7 mouse cellular contexts compared by ENCODE assay signal in the genomic region with DNA sequence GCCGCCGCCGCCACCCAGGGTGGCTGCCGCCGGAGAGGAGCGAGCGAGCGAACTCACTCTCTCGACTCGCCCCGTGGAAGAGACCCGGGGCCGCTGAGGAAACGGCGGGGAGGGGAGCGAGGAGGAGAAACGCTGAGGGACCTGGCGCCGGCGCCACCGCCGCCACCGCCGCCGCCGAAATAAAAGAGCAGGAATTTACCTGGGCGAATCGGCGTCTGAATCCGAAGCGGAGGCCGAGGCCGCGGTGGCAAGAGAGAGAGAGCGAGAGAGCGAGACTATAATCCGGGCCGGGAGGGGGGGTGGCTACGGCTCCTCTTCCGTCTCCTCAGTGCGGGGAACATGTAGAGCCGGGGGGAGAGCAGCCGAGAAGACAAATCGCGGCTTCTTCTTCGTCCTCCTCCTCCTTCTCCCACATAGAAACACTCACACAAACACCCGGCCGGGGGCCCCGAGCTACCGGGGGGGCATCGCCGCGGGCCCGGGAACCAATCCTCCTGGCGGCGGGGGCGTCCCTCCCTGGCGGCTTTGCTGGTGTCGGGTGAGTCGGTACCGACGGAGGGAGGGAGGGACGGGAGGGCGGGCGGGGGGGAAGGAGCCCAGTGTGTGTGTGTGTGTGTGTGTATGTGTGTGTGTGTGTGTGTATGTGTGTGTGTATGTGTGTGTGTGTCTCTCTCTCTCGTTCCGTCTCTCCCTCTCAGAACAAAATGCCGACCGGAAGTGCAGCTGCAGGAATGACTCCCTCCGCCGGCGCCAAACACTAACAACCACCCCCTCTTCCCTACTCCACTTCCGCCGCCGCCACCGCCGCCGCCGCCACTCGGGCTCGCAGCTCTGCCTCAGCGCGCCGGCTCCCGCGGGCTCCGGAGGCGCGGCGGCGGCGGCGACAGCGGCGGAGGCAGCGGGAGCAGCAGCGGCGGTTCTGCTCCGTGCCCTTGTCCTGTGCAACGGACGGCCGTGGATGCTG. TPM values are rescaled to one million over a fixed set of nuclear protein-coding genes. Genes with fewer than 3 reads are reported as not detected.
DNase-seq lines count a peak whose midpoint lies in the region; ATAC-seq lines count a peak whose summit lies in the region.

TSS of gene Nipbl (minus strand) at position 538 of the 964 bp plus-strand sequence.

- peak; percentile 86 for ATAC-seq in embryonic facial prominence, embryonic 11.5 days (replicated peaks; ENCODE audit: insufficient number of reproducible peaks, low FRiP score, low TSS enrichment, low read depth)
- peak; percentile 85 for ATAC-seq in midbrain, embryonic 12.5 days (ENCODE audit: low FRiP score, low read depth)

- peak within 1 kb of the TSS; percentile 99 for H3K9ac ChIP-seq in embryonic facial prominence, embryonic 11.5 days (replicated peaks; ENCODE audit: low read length)
- peak within 1 kb of the TSS; percentile 97 for H3K9ac ChIP-seq in midbrain, embryonic 12.5 days (replicated peaks)

- H3K27ac ChIP-seq in embryonic facial prominence, embryonic 11.5 days (replicated peaks; ENCODE audit: low read depth, low read length), result peak within 1 kb of the TSS; percentile 98
- H3K27ac ChIP-seq in limb, embryonic 10.5 days, result peak within 1 kb of the TSS; percentile 96
- peak within 1 kb of the TSS; percentile 98 for H3K27ac ChIP-seq in midbrain, embryonic 12.5 days (replicated peaks)

- no peaks in the 10 kb centered on the region for H3K27me3 ChIP-seq in embryonic facial prominence, embryonic 11.5 days (ENCODE audit: control insufficient read depth, insufficient read depth, low read length)
- no peaks in the 10 kb centered on the region for H3K27me3 ChIP-seq in limb, embryonic 10.5 days (ENCODE audit: low read depth, poor library complexity, severe bottlenecking)
- no peaks in the 10 kb centered on the region for H3K27me3 ChIP-seq in midbrain, embryonic 12.5 days

- H3K4me3 ChIP-seq in embryonic facial prominence, embryonic 11.5 days (ENCODE audit: low read depth, low read length), result peak within 1 kb of the TSS; percentile 97
- peak within 1 kb of the TSS; percentile 86 for H3K4me3 ChIP-seq in limb, embryonic 10.5 days
- peak within 1 kb of the TSS; percentile 79 for H3K4me3 ChIP-seq in midbrain, embryonic 12.5 days

- WGBS in embryonic facial prominence, embryonic 11.5 days, result under 1% methylated on average over 57 of the region's 102 CpGs
- under 1% methylated on average over 86 of the region's 102 CpGs for WGBS in limb, embryonic 10.5 days
- WGBS in midbrain, embryonic 12.5 days, result under 1% methylated on average over 55 of the region's 102 CpGs

- DNase-seq in adrenal gland, postnatal 25 days, result peak; percentile 91
- DNase-seq in embryonic facial prominence, embryonic 11.5 days (ENCODE audit: low spot score), result peak; percentile 95
- peak; percentile 99 for DNase-seq in heart, adult 11 months
- DNase-seq in kidney, adult 18-20 months, result peak; percentile 89
- peak; percentile 95 for DNase-seq in limb, embryonic 10.5 days (ENCODE audit: low spot score)
- peak; percentile 93 for DNase-seq in skeletal muscle tissue, adult 2 months (ENCODE audit: low read depth, low spot score)

- H3K9me3 ChIP-seq in embryonic facial prominence, embryonic 11.5 days (replicated peaks; ENCODE audit: control insufficient read depth, low read length), result no peaks in the 10 kb centered on the region
- H3K9me3 ChIP-seq in limb, embryonic 10.5 days (replicated peaks), result no peaks in the 10 kb centered on the region
- no peaks in the 10 kb centered on the region for H3K9me3 ChIP-seq in midbrain, embryonic 12.5 days

- H3K4me1 ChIP-seq in embryonic facial prominence, embryonic 11.5 days (ENCODE audit: control insufficient read depth, insufficient read depth, low read length), result no peaks in the 10 kb centered on the region; the same call in 1 of the 2 replicates
- H3K4me1 ChIP-seq in limb, embryonic 10.5 days, result peaks cover 29% of the 10 kb centered on the region
- H3K4me1 ChIP-seq in midbrain, embryonic 12.5 days, result peaks cover 31% of the 10 kb centered on the region

- H3K4me2 ChIP-seq in embryonic facial prominence, embryonic 11.5 days (ENCODE audit: low read depth, low read length), result peak within 1 kb of the TSS; percentile 79
- H3K4me2 ChIP-seq in midbrain, embryonic 12.5 days (replicated peaks), result peak within 1 kb of the TSS; percentile 78

- H3K36me3 ChIP-seq in embryonic facial prominence, embryonic 11.5 days (replicated peaks; ENCODE audit: control insufficient read depth, insufficient read depth, low read depth, low read length), result no peaks in the 10 kb centered on the region
- no peaks in the 10 kb centered on the region for H3K36me3 ChIP-seq in limb, embryonic 10.5 days
- H3K36me3 ChIP-seq in midbrain, embryonic 12.5 days, result no peaks in the 10 kb centered on the region

RNA-seq across cellular contexts. Expression of gene Nipbl, which starts in this region (rescaled TPM):
- 54.8 and 55.9 TPM in 2 replicates for total RNA-seq in adrenal gland, postnatal 25 days (2021)
- polyA plus RNA-seq in embryonic facial prominence, embryonic 11.5 days (2014; fragmentation: Nextera tagmentation; extraction: Ambion mirVana), result 23.1 and 23.5 TPM in 2 replicates
- 16.4 and 19.7 TPM in 2 replicates for polyA plus RNA-seq in limb, embryonic 10.5 days (2016; fragmentation: Nextera tagmentation; extraction: Ambion mirVana)
- polyA plus RNA-seq in midbrain, embryonic 12.5 days (2016; fragmentation: Nextera tagmentation; extraction: Ambion mirVana), result 23.8 and 24.7 TPM in 2 replicates

Comparison
In these comparisons a context has a peak if more than half of its experiments do, and no peak if none do; other contexts are left out.
1. Peak in every context shown above with its lines: DNase-seq, ATAC-seq, H3K4me3 ChIP-seq and H3K27ac ChIP-seq.